Mouse (Mus musculus) ES-E14 (cell line): ENCODE data around the gene Wsb1. TPM values are rescaled to one million over a fixed set of nuclear protein-coding genes. Genes with fewer than 3 reads are reported as not detected.

ENCODE experiments used
- DNase-seq: peaks from one replicate; pipeline ENCODE4 v3.0.0-alpha.2; 2013; ENCODE audit warnings: low read depth, low spot score
- H3K27ac ChIP-seq: 2 replicates; pipeline ENCODE4 v1.5.1; 2012; ENCODE audit warnings: low read depth, mild to moderate bottlenecking, low read length, moderate library complexity, mixed read lengths; ENCODE audit not compliant: poor library complexity, insufficient read depth, severe bottlenecking
- H3K36me3 ChIP-seq: 2 replicates; pipeline ENCODE4 v1.6.1; 2012; ENCODE audit warnings: mild to moderate bottlenecking, low read length, moderate library complexity, mixed read lengths; ENCODE audit not compliant: control insufficient read depth, poor library complexity, insufficient read depth, severe bottlenecking
- H3K4me1 ChIP-seq, 2 experiments: fragments of 150-350 bp in 1 of 2; sonication (generic) in 1 of 2; 2 replicates each; pipeline ENCODE4 v1.6.1; 2012; ENCODE audit warnings: low read length in 2 of 2, mild to moderate bottlenecking in 1 of 2, mixed read lengths in 1 of 2; ENCODE audit not compliant: control insufficient read depth in 2 of 2, insufficient read depth in 2 of 2, poor library complexity in 1 of 2
- H3K4me3 ChIP-seq, 2 experiments: fragments of 150-350 bp in 1 of 2; sonication (generic) in 1 of 2; 2 replicates each; pipeline ENCODE4 v1.5.1; 2012; ENCODE audit warnings: low read length in 2 of 2, low read depth in 1 of 2, mild to moderate bottlenecking in 1 of 2, mixed read lengths in 1 of 2; ENCODE audit not compliant: insufficient read depth in 1 of 2, poor library complexity in 1 of 2, severe bottlenecking in 1 of 2
- H3K9ac ChIP-seq: 2 replicates; pipeline ENCODE4 v1.6.1; 2012; ENCODE audit warnings: low read depth, mild to moderate bottlenecking, low read length, mixed read lengths; ENCODE audit not compliant: poor library complexity, insufficient read depth, severe bottlenecking
- H3K9me3 ChIP-seq: fragments of 150-350 bp; sonication (generic); 2 replicates; pipeline ENCODE4 v1.6.1; 2012; ENCODE audit warnings: low read depth, mild to moderate bottlenecking, low read length; ENCODE audit not compliant: control insufficient read depth, insufficient read depth
- CHD2 ChIP-seq: IDR thresholded peaks from 2 replicates; pipeline ENCODE4 v1.6.1; 2014; ENCODE audit warnings: mild to moderate bottlenecking, low read depth, low read length, inconsistent platforms
- HCFC1 ChIP-seq: IDR thresholded peaks from 2 replicates; pipeline ENCODE4 v1.6.1; 2012; ENCODE audit warnings: low read length, inconsistent platforms, borderline replicate concordance; ENCODE audit not compliant: insufficient read depth
- MAFK ChIP-seq: IDR thresholded peaks from 2 replicates; pipeline ENCODE4 v1.6.1; 2014; ENCODE audit warnings: mild to moderate bottlenecking, low read depth, low read length, inconsistent platforms; ENCODE audit not compliant: insufficient read depth
- ZC3H11A ChIP-seq: IDR thresholded peaks from 2 replicates; pipeline ENCODE4 v1.6.1; 2012; ENCODE audit warnings: low read depth, mild to moderate bottlenecking, inconsistent platforms, low read length, borderline replicate concordance
- ZNF384 ChIP-seq: IDR thresholded peaks from 2 replicates; pipeline ENCODE4 v1.6.1; 2012; ENCODE audit warnings: low read depth, low read length, inconsistent platforms
- in situ Hi-C, 2 experiments: fragments of 600-800 bp; cut with MboI; formaldehyde crosslinking; loops; one replicate each; pipeline ENCODE4 v1.15.1; 2025; ENCODE audit warnings: low sequenced_read_pairs in 2 of 2, inconsistent platforms in 1 of 2; ENCODE audit not compliant: unreplicated experiment in 2 of 2
- total RNA-seq: library from RNA; depleted of rRNA; stranded (reverse); fragments of 300-350 nt; gene quantifications from 2 replicates; pipeline ENCODE4 v1.2.3, GENCODE M21; 2012

The Wsb1 gene
- total RNA-seq, 1 experiment = 75.5 TPM

- Histone ChIP-seq H3K9ac (no peak overlapping the region), H3K4me3 (no peak overlapping the region), H3K36me3 (no peaks in the 10 kb centered on the region), H3K9me3 (peaks cover 8% of the 10 kb centered on the region; the same call in 1 of the 2 replicates), H3K27ac (no peak overlapping the region), H3K4me1 (no peaks in the 10 kb centered on the region; a peak in 1 of 4 replicates)
- no peak for DNase-seq
- in situ Hi-C loops = no loop called here
- TF ChIP-seq HCFC1 (no peak), MAFK (no peak), CHD2 (no peak), ZNF384 (no peak), ZC3H11A (no peak)
These were observed 24.3 kb downstream of the Wsb1 start for GRCm38 (mm10) chr11:79230251-79230570.

- in situ Hi-C loops = no loop called here
- H3K4me3 ChIP-seq = no peak overlapping the region
- DNase-seq = no peak
- TF ChIP-seq HCFC1 = no peak
- TF ChIP-seq CHD2 = no peak
- no peak for TF ChIP-seq ZNF384
- TF ChIP-seq MAFK = no peak
- TF ChIP-seq ZC3H11A = no peak
- H3K9me3 ChIP-seq = peaks cover 8% of the 10 kb centered on the region; the same call in 1 of the 2 replicates
- H3K9ac ChIP-seq = no peak overlapping the region
- no peak overlapping the region for H3K27ac ChIP-seq
- no peaks in the 10 kb centered on the region; a peak in 1 of 4 replicates for H3K4me1 ChIP-seq
- no peaks in the 10 kb centered on the region for H3K36me3 ChIP-seq
These were observed 24.8 kb downstream of the Wsb1 start for GRCm38 (mm10) chr11:79229561-79230250.

GRCm38 (mm10) chr11:79229057-79229504 is 25.4 kb downstream of the Wsb1 start:
- TF ChIP-seq ZNF384 = no peak
- TF ChIP-seq ZC3H11A = no peak
- TF ChIP-seq CHD2 = no peak
- TF ChIP-seq HCFC1 = no peak
- no peak for TF ChIP-seq MAFK
- Histone ChIP-seq H3K4me1 (no peaks in the 10 kb centered on the region; a peak in 1 of 4 replicates), H3K9ac (no peak overlapping the region), H3K36me3 (no peaks in the 10 kb centered on the region), H3K27ac (no peak overlapping the region), H3K4me3 (no peak overlapping the region), H3K9me3 (peaks cover 8% of the 10 kb centered on the region; the same call in 1 of the 2 replicates)
- no peak for DNase-seq
- in situ Hi-C loops = no loop called here

GRCm38 (mm10) chr11:79228089-79228488 is 26.4 kb downstream of the Wsb1 start:
- Histone ChIP-seq H3K9me3 (peaks cover 8% of the 10 kb centered on the region; the same call in 1 of the 2 replicates), H3K4me3 (no peak overlapping the region), H3K36me3 (no peaks in the 10 kb centered on the region), H3K27ac (no peak overlapping the region), H3K4me1 (no peaks in the 10 kb centered on the region; a peak in 1 of 4 replicates), H3K9ac (no peak overlapping the region)
- DNase-seq = no peak
- TF ChIP-seq HCFC1 (no peak), ZNF384 (no peak), CHD2 (no peak)
- in situ Hi-C loops = no loop called here
